Mouse (Mus musculus) CH12.LX (cell line): Measurements from ENCODE around the gene Smyd5.

ENCODE experiments used
- CTCF ChIP-seq, 2 experiments: IDR thresholded peaks in 1 of 2; conservative IDR thresholded peaks in 1 of 2; 2 replicates each; pipeline ENCODE4 v1.5.1; 2011 to 2012; ENCODE audit warnings: low read depth in 2 of 2, low read length in 2 of 2, improper control_type of control experiment in 1 of 2, inconsistent platforms in 1 of 2, mild to moderate bottlenecking in 1 of 2, moderate library complexity in 1 of 2
- E2F4 ChIP-seq: IDR thresholded peaks from 2 replicates; pipeline ENCODE4 v1.6.1; 2011; ENCODE audit warnings: low read depth, low read length, improper control_type of control experiment; ENCODE audit not compliant: insufficient replicate concordance
- ELF1 ChIP-seq: IDR thresholded peaks from 2 replicates; pipeline ENCODE4 v1.6.1; 2014; ENCODE audit warnings: low read depth, mild to moderate bottlenecking, inconsistent platforms, low read length, improper control_type of control experiment
- EP300 ChIP-seq: IDR thresholded peaks from 2 replicates; pipeline ENCODE4 v1.6.1; 2011; ENCODE audit warnings: low read length, improper control_type of control experiment
- IRF4 ChIP-seq: IDR thresholded peaks from 2 replicates; pipeline ENCODE4 v1.6.1; 2014; ENCODE audit warnings: low read depth, mild to moderate bottlenecking, inconsistent platforms, low read length, improper control_type of control experiment
- JUND ChIP-seq: conservative IDR thresholded peaks from 2 replicates; pipeline ENCODE4 v1.6.1; 2011; ENCODE audit warnings: low read depth, low read length, improper control_type of control experiment
- MAFK ChIP-seq: IDR thresholded peaks from 2 replicates; pipeline ENCODE4 v1.6.1; 2011; ENCODE audit warnings: low read length, improper control_type of control experiment; ENCODE audit not compliant: insufficient replicate concordance
- NRF1 ChIP-seq: IDR thresholded peaks from 2 replicates; pipeline ENCODE4 v1.6.1; 2014; ENCODE audit warnings: low read depth, mild to moderate bottlenecking, inconsistent platforms, low read length, improper control_type of control experiment, moderate library complexity
- POLR2A ChIP-seq: IDR thresholded peaks from 2 replicates; pipeline ENCODE4 v1.6.1; 2011; ENCODE audit warnings: low read depth, mild to moderate bottlenecking, improper control_type of control experiment, low read length
- RAD21 ChIP-seq: IDR thresholded peaks from 2 replicates; pipeline ENCODE4 v1.6.1; 2011; ENCODE audit warnings: low read depth, mild to moderate bottlenecking, low read length, improper control_type of control experiment, moderate library complexity
- SMC3 ChIP-seq: IDR thresholded peaks from 2 replicates; pipeline ENCODE4 v1.6.1; 2011; ENCODE audit warnings: low read depth, low read length, improper control_type of control experiment
- TBP ChIP-seq: conservative IDR thresholded peaks from 2 replicates; pipeline ENCODE4 v1.6.1; 2011; ENCODE audit warnings: low read depth, low read length, improper control_type of control experiment
- ZMIZ1 ChIP-seq: IDR thresholded peaks from 2 replicates; pipeline ENCODE4 v1.6.1; 2012; ENCODE audit warnings: low read depth, mild to moderate bottlenecking, inconsistent platforms, low read length, improper control_type of control experiment

DNA sequence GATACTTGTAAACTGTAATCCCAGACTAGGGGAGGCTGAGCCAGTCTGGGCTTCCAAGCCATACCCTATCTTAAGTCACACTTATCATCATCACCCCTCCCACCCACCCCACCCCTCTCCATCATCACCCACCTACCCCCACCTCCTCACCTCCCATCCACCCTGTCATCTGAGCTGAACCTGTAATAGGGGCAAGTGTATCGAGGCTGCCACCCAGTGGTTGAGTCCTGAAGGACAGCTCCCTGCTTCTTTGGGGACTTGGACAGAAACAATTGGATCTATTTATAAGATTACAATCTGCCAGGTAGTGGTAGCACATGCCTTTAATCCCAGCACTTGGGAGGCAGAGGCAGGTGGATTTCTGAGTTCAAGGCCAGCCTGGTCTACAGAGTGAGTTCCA is 34.6 kb upstream of the Smyd5 start:
- no peak for TF ChIP-seq MAFK
- no peak for TF ChIP-seq ZMIZ1
- no peak for TF ChIP-seq POLR2A
- TF ChIP-seq NRF1: no peak
- no peak for TF ChIP-seq ELF1
- TF ChIP-seq E2F4: no peak
- TF ChIP-seq CTCF (conservative IDR thresholded peaks at IDR 0.05 in 1 of 2, IDR thresholded peaks at IDR 0.05 in 1 of 2; ENCODE audit: low read depth in 2 of 2, low read length in 2 of 2): peak; percentile 9 to 68; a peak in 2 of 4 replicates
- no peak for TF ChIP-seq TBP
- TF ChIP-seq JUND: no peak
- no peak for TF ChIP-seq EP300
- TF ChIP-seq IRF4: no peak
- TF ChIP-seq RAD21: peak; percentile 45
- TF ChIP-seq SMC3: peak; percentile 54
